Mouse (Mus musculus) hindlimb bud, embryonic 11.5 days (tissue): ENCODE data around the gene Bex4.
A peak's percentile ranks its signal among the peaks of the same experiment; 100 is the strongest.
"Not testable (repeated sequence)": the region's sequence is repeated elsewhere in the genome, so short reads cannot be mapped to it uniquely, and the experiment has no call there.

ENCODE experiments used
- DNase-seq: peaks from one replicate; pipeline ENCODE4 v3.0.0-alpha.2; 2012; ENCODE audit warnings: low read depth, low spot score; ENCODE audit errors: extremely low spot score

Bex4 gene

GRCm38 (mm10) chrX:136138827-136139639 lies at the start of gene Bex4:
TSS of gene Bex4 (plus strand) at chrX:136138996.
- not testable (repeated sequence) for DNase-seq

GRCm38 (mm10) chrX:136092497-136093279 lies 46.1 kb upstream of the Bex4 start:
- no peak for DNase-seq

GRCm38 (mm10) chrX:136094421-136094820 lies 44.4 kb upstream of the Bex4 start:
- DNase-seq = no peak

- no peak for DNase-seq
These were observed 34.6 kb upstream of the Bex4 start for GRCm38 (mm10) chrX:136104046-136104723.

- DNase-seq = no peak
These were observed 34.1 kb upstream of the Bex4 start for GRCm38 (mm10) chrX:136104724-136105088.

- DNase-seq = no peak
These were observed 30.9 kb upstream of the Bex4 start for GRCm38 (mm10) chrX:136107942-136108341.

- no peak for DNase-seq
These were observed 23.8 kb upstream of the Bex4 start for GRCm38 (mm10) chrX:136115015-136115414.

GRCm38 (mm10) chrX:136115419-136115961 lies 23.3 kb upstream of the Bex4 start:
- DNase-seq = peak; percentile 62

- no peak for DNase-seq
These were observed 11.6 kb upstream of the Bex4 start for GRCm38 (mm10) chrX:136127038-136127743.

GRCm38 (mm10) chrX:136127744-136128064 lies 11.1 kb upstream of the Bex4 start:
- DNase-seq = no peak

- no peak for DNase-seq
These were observed 3.2 kb upstream of the Bex4 start for GRCm38 (mm10) chrX:136135559-136135958.

GRCm38 (mm10) chrX:136139640-136140004 lies 826 bp downstream of the Bex4 start:
- DNase-seq = not testable (repeated sequence)

- DNase-seq = no peak
These were observed 2.6 kb downstream of the Bex4 start for GRCm38 (mm10) chrX:136141385-136141784.

- no peak for DNase-seq
These were observed 4.9 kb downstream of the Bex4 start for GRCm38 (mm10) chrX:136143711-136144110.

- DNase-seq = no peak
These were observed 5.4 kb downstream of the Bex4 start for GRCm38 (mm10) chrX:136144195-136144594.

GRCm38 (mm10) chrX:136170625-136171024 lies 31.8 kb downstream of the Bex4 start:
- no peak for DNase-seq

GRCm38 (mm10) chrX:136171189-136172117 lies 32.7 kb downstream of the Bex4 start:
- DNase-seq = no peak

- peak; percentile 66 for DNase-seq
These were observed 33.3 kb downstream of the Bex4 start, which contains the start of gene Tceal8 for GRCm38 (mm10) chrX:136172118-136172551. TSS of gene Tceal8 (minus strand) at chrX:136172342.

- peak; percentile 6 for DNase-seq
These were observed 34.0 kb downstream of the Bex4 start for GRCm38 (mm10) chrX:136172786-136173185.
